Mouse (Mus musculus) kidney, adult 2 months (tissue): ENCODE results near the gene Psme1. TPM values are rescaled to one million over a fixed set of nuclear protein-coding genes. Genes with fewer than 3 reads are reported as not detected.

Source experiments
- DNase-seq: peaks from one replicate; pipeline ENCODE4 v3.0.0; 2021
- H3K27ac ChIP-seq: fragments of 200-500 bp; 2 replicates; pipeline ENCODE4 v1.5.1; 2012; ENCODE audit warnings: low read depth, low read length, control low read depth, inconsistent platforms; ENCODE audit not compliant: insufficient read depth
- H3K27me3 ChIP-seq: fragments of 200-500 bp; replicated peaks from 2 replicates; pipeline ENCODE4 v1.6.1; 2012; ENCODE audit warnings: mild to moderate bottlenecking, moderate library complexity, low read length, inconsistent platforms; ENCODE audit not compliant: control insufficient read depth, insufficient read depth
- H3K36me3 ChIP-seq: fragments of 200-500 bp; 2 replicates; pipeline ENCODE4 v1.6.1; 2012; ENCODE audit warnings: mild to moderate bottlenecking, moderate library complexity, low read length, inconsistent platforms; ENCODE audit not compliant: control insufficient read depth, insufficient read depth
- H3K4me1 ChIP-seq: fragments of 200-500 bp; 2 replicates; pipeline ENCODE4 v1.6.1; 2011; ENCODE audit warnings: low read length; ENCODE audit not compliant: control insufficient read depth, insufficient read depth
- H3K4me3 ChIP-seq: fragments of 200-500 bp; 2 replicates; pipeline ENCODE4 v1.5.1; 2011; ENCODE audit warnings: mild to moderate bottlenecking, low read depth, low read length, control low read depth; ENCODE audit not compliant: insufficient read depth
- CTCF ChIP-seq: fragments of 200-500 bp; conservative IDR thresholded peaks from 2 replicates; pipeline ENCODE4 v1.5.1; 2011; ENCODE audit warnings: low read depth, mild to moderate bottlenecking, control low read depth, low read length, moderate library complexity, mixed read lengths; ENCODE audit not compliant: insufficient read depth, insufficient read length
- POLR2A ChIP-seq: fragments of 200-500 bp; IDR thresholded peaks from one replicate; pipeline ENCODE4 v1.6.1; 2011; ENCODE audit warnings: low read depth, low read length, control low read depth
- WGBS: fragments of 180-500 bp; shearing (Covaris S2); methylation state at CpG from one replicate; pipeline ENCODE4 v1.1.7; 2018; 5-methylcytosine and 5-hydroxymethylcytosine counted together
- polyA plus RNA-seq: library from polyadenylated mRNA; depleted of rRNA; stranded (reverse); fragments of >200 nt; gene quantifications from 2 replicates; pipeline ENCODE4 v1.2.3, GENCODE M21; 2012

Gene Psme1
- polyA plus RNA-seq, 1 experiment, result 77.5 TPM

- no peak for DNase-seq
- H3K27ac ChIP-seq, result no peak overlapping the region
- H3K4me3 ChIP-seq, result no peak overlapping the region
- no peaks in the 10 kb centered on the region; the same call in 1 of the 2 replicates for H3K36me3 ChIP-seq
- TF ChIP-seq POLR2A (no peak), CTCF (no peak)
- no peaks in the 10 kb centered on the region for H3K27me3 ChIP-seq
- no peaks in the 10 kb centered on the region for H3K4me1 ChIP-seq
- WGBS, result 72% methylated on average over 5 of the region's 5 CpGs
Observed at GRCm38 (mm10) chr14:55551347-55551746, 26.6 kb upstream of the Psme1 start.

- H3K27me3 ChIP-seq, result no peaks in the 10 kb centered on the region
- H3K36me3 ChIP-seq, result no peaks in the 10 kb centered on the region; the same call in 1 of the 2 replicates
- H3K4me1 ChIP-seq, result no peaks in the 10 kb centered on the region; the same call in 1 of the 2 replicates
- DNase-seq, result no peak
- TF ChIP-seq POLR2A (no peak), CTCF (no peak)
- no peak overlapping the region for H3K27ac ChIP-seq
- 91% methylated on average over 8 of the region's 8 CpGs for WGBS
- no peak overlapping the region for H3K4me3 ChIP-seq
Observed at GRCm38 (mm10) chr14:55551794-55552193, 26.1 kb upstream of the Psme1 start.

- Histone ChIP-seq H3K27me3 (no peaks in the 10 kb centered on the region), H3K36me3 (no peaks in the 10 kb centered on the region), H3K4me3 (no peak overlapping the region), H3K27ac (no peak overlapping the region), H3K4me1 (peaks cover 4% of the 10 kb centered on the region)
- no peak for DNase-seq
- TF ChIP-seq POLR2A, result no peak
- TF ChIP-seq CTCF, result no peak
Observed at GRCm38 (mm10) chr14:55554635-55555034, 23.3 kb upstream of the Psme1 start.

DNA sequence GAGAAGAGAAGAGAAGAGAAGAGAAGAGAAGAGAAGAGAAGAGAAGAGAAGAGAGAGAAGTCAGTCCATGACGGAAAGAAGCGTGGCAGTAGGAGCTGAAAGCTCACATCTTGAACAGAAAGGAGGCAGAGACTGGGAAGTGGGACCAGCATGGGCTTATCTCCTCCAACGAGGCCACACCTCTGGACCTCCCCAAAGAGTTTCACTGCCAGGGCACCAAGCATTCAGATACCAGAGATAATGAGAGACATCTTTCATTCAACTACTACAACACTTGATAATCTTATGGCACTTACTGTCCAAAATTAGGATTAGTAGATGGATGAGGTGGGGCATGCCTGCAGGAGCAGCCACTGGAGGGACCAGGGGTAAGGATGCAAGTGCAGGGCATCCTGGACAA lies 22.1 kb upstream of the Psme1 start:
- no peaks in the 10 kb centered on the region for H3K27me3 ChIP-seq
- no peak for DNase-seq
- H3K4me3 ChIP-seq, result no peak overlapping the region
- H3K4me1 ChIP-seq, result peaks cover 4% of the 10 kb centered on the region
- no peak overlapping the region for H3K27ac ChIP-seq
- WGBS, result 87% methylated on average over 3 of the region's 3 CpGs
- TF ChIP-seq CTCF (no peak), POLR2A (no peak)
- no peaks in the 10 kb centered on the region for H3K36me3 ChIP-seq

GRCm38 (mm10) chr14:55557003-55557402 lies 20.9 kb upstream of the Psme1 start:
- Histone ChIP-seq H3K27ac (peak overlapping the region; percentile 91), H3K4me1 (peaks cover 12% of the 10 kb centered on the region), H3K36me3 (no peaks in the 10 kb centered on the region), H3K4me3 (no peak overlapping the region), H3K27me3 (no peaks in the 10 kb centered on the region)
- peak; percentile 96 for TF ChIP-seq CTCF
- no peak for TF ChIP-seq POLR2A
- WGBS, result 11% methylated on average over 5 of the region's 5 CpGs
- peak; percentile 93 for DNase-seq

- 74% methylated on average over 3 of the region's 3 CpGs for WGBS
- H3K4me3 ChIP-seq, result no peak overlapping the region
- H3K27ac ChIP-seq, result peak overlapping the region; percentile 91
- TF ChIP-seq POLR2A (no peak), CTCF (no peak)
- peaks cover 12% of the 10 kb centered on the region for H3K4me1 ChIP-seq
- no peaks in the 10 kb centered on the region for H3K27me3 ChIP-seq
- H3K36me3 ChIP-seq, result no peaks in the 10 kb centered on the region
- peak; percentile 54 for DNase-seq
Observed at GRCm38 (mm10) chr14:55557587-55557986, 20.3 kb upstream of the Psme1 start.

DNA sequence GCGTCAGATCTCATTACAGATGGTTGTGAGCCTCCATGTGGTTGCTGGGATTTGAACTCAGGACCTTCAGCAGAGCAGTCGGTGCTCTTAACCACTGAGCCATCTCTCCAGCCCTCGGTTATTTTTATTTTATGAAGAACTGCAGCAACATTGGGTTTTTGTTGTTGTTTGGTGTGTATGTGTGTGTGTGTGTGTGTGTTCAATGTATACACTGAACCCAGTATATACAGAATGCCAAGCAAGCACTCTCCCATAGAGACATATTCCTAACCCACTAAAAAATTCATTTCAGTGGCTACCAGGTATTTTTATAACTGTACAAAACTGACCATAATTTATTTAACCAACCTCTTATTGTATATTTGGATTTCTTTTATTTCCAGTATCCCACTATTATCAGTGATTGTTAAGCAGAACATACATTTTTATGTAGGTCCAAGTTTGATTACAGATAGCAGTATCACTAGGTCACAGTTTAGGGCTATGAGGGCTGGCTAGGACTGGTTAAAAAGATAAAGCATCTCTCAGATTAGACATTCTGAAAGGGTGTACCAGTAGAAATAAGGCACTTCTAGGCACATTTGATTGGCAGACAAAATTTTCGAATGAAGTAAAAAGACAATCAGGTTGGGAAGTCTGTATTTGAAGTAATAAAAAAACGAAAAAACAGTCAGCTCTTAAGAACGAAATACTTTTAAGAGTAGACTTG lies 19.0 kb upstream of the Psme1 start:
- no peaks in the 10 kb centered on the region; the same call in 1 of the 2 replicates for H3K36me3 ChIP-seq
- H3K4me3 ChIP-seq, result no peak overlapping the region
- H3K27me3 ChIP-seq, result no peaks in the 10 kb centered on the region
- TF ChIP-seq POLR2A (no peak), CTCF (no peak)
- DNase-seq, result no peak
- H3K4me1 ChIP-seq, result peaks cover 12% of the 10 kb centered on the region
- no peak overlapping the region for H3K27ac ChIP-seq
- WGBS, result 50% methylated on average over 6 of the region's 6 CpGs
